In the genomic region with DNA sequence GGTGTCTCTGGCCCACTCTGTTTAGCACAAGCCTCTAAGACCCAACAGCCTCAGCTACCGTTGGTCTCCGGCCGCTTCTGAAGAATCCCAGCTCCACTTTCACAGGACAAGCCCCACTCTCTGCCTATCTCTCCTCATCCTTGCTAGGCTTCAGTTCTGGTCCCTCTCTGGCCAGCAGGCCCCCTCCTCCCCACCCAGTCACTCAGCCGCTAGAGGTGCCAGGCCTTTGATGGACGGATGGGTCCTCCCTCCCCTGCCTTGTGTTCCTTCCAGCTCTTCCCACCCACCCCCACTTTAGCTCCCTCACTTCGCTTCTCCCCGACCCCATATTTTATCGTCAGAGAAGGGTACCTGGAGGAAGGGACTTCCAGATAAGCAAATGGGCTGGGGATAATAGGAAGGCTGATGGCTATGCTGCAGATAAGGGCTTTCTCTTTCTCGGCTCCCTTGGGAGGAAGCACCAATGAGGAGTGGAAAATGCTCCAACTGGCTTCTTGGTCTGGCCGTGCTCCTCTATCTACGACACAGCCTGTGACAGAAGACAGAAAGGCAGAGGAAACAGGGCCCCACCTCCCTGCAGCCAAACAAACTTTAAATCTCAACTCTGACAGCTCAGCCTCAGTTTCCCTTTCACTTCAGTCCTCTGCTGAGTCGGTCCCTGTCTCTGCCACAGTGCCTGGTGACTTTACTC, we compare ENCODE assay signal across 9 mouse cellular contexts. TPM values are rescaled to one million over a fixed set of nuclear protein-coding genes. Genes with fewer than 3 reads are reported as not detected.
DNase-seq lines count a peak whose midpoint lies in the region; ATAC-seq and TF ChIP-seq lines count a peak whose summit lies in the region.
"Had no signal": no experiment of that assay in that cellular context is flagged by ENCODE, and none has a peak within 500 bp of the region (broad histone marks: within the 10 kb centered on the region; RNA-seq: fewer than 3 reads in every experiment).

No protein-coding gene starts in this region.

- H3K9ac ChIP-seq in midbrain, embryonic 11.5 days (ENCODE audit: low read length): no peak overlapping the region; the same call in 1 of the 2 replicates
- H3K9ac ChIP-seq: limb, embryonic 12.5 days had no signal

- no peaks in the 10 kb centered on the region for H3K27me3 ChIP-seq in midbrain, embryonic 11.5 days (ENCODE audit: control insufficient read depth, insufficient read depth, low read length)

- no peaks in the 10 kb centered on the region for H3K9me3 ChIP-seq in midbrain, embryonic 11.5 days (ENCODE audit: control insufficient read depth, low read length)
- H3K9me3 ChIP-seq: limb, embryonic 12.5 days had no signal

- peaks cover 4% of the 10 kb centered on the region for H3K36me3 ChIP-seq in midbrain, embryonic 11.5 days (ENCODE audit: control insufficient read depth, insufficient read depth, low read length)

- H3K4me2 ChIP-seq in midbrain, embryonic 11.5 days: peak overlapping the region; percentile 8; the same call in 1 of the 2 replicates
- H3K4me2 ChIP-seq: limb, embryonic 12.5 days had no signal

- peaks cover 3% of the 10 kb centered on the region; the same call in 1 of the 2 replicates for H3K4me1 ChIP-seq in midbrain, embryonic 11.5 days (ENCODE audit: control insufficient read depth, insufficient read depth, low read length)

- peak; percentile 45; the same call in 1 of the 2 replicates for ATAC-seq in midbrain, embryonic 11.5 days (ENCODE audit: low FRiP score)

- H3K27ac ChIP-seq in gastrocnemius, adult 2 months: no peak overlapping the region
- peak overlapping the region; percentile 35; the same call in 1 of the 2 replicates for H3K27ac ChIP-seq in midbrain, embryonic 11.5 days (ENCODE audit: low read depth, low read length)
- H3K27ac ChIP-seq: limb, embryonic 12.5 days had no signal

- DNase-seq in gastrocnemius, adult 2 months: no peak
- DNase-seq in gastrocnemius, adult 8-10 months (ENCODE audit: low spot score in 2 of 2): no peak
- peak; percentile 58 to 62 for DNase-seq in heart, adult 9 months (ENCODE audit: low spot score in 2 of 2)
- peak; percentile 36 to 45 for DNase-seq in kidney, adult 8-10 months
- no peak for DNase-seq in midbrain, embryonic 11.5 days (ENCODE audit: low spot score, missing footprints)
- DNase-seq in embryo, embryonic 10.5 days (ENCODE audit: low spot score): no peak
- no peak for DNase-seq in layer of hippocampus, postnatal 14 days (ENCODE audit: low spot score in 2 of 2)
- no peak for DNase-seq in layer of hippocampus, adult 18-20 months (ENCODE audit: low spot score in 2 of 2)

- no peak for TF ChIP-seq CTCF in gastrocnemius, adult 2 months (IDR thresholded peaks at IDR 0.05)

- peak overlapping the region; percentile 44 for H3K4me3 ChIP-seq in gastrocnemius, adult 2 months
- H3K4me3 ChIP-seq in midbrain, embryonic 11.5 days (ENCODE audit: low read depth, low read length): no peak overlapping the region
- H3K4me3 ChIP-seq: limb, embryonic 12.5 days had no signal

- 36% methylated on average over 12 of the region's 12 CpGs for WGBS in midbrain, embryonic 11.5 days

- intact Hi-C loops in gastrocnemius, adult 2 months (cut with DNase I): no loop called here

RNA-seq across cellular contexts. Expression of gene Dnajc5g, which starts 23.0 kb away (rescaled TPM):
- total RNA-seq in gastrocnemius, adult 2 months (2021): not detected
- total RNA-seq in gastrocnemius, adult 8-10 months (2022): not detected
- polyA plus RNA-seq in midbrain, embryonic 11.5 days (2014; fragmentation: Nextera tagmentation; extraction: Ambion mirVana): not detected in 2 replicates
- total RNA-seq in layer of hippocampus, postnatal 14 days (2021): not detected
- total RNA-seq in layer of hippocampus, adult 18-20 months (2021): not detected
- polyA plus RNA-seq: limb, embryonic 12.5 days had no signal

RNA-seq across cellular contexts. Expression of gene Slc30a3, which starts 25.0 kb away (rescaled TPM):
- total RNA-seq in gastrocnemius, adult 2 months (2021): not detected
- under 1 TPM in 2 of 4 experiments, not detected in 2; 0.18 to 0.24 TPM for total RNA-seq in gastrocnemius, adult 8-10 months (2022)
- polyA plus RNA-seq in midbrain, embryonic 11.5 days (2014; fragmentation: Nextera tagmentation; extraction: Ambion mirVana): 6.9 and 7.2 TPM in 2 replicates
- total RNA-seq in layer of hippocampus, postnatal 14 days (2021): 10 to 100 TPM; 56.9 to 61.1 TPM
- 10 to 100 TPM; 84.1 to 93.8 TPM for total RNA-seq in layer of hippocampus, adult 18-20 months (2021)

RNA-seq across cellular contexts. Expression of gene Cad, which starts 28.5 kb away (rescaled TPM):
- 10 to 100 TPM; 25.5 to 28.6 TPM for total RNA-seq in gastrocnemius, adult 2 months (2021)
- 10 to 100 TPM; 25.5 to 30.8 (median 27.9) TPM for total RNA-seq in gastrocnemius, adult 8-10 months (2022)
- 20.5 and 22.2 TPM in 2 replicates for polyA plus RNA-seq in midbrain, embryonic 11.5 days (2014; fragmentation: Nextera tagmentation; extraction: Ambion mirVana)
- 10 to 100 TPM; 15.6 to 17.5 TPM for total RNA-seq in layer of hippocampus, postnatal 14 days (2021)
- total RNA-seq in layer of hippocampus, adult 18-20 months (2021): 10 to 100 TPM; 20.0 to 20.9 TPM

RNA-seq across cellular contexts. Expression of gene Trim54, which starts 33.4 kb away (rescaled TPM):
- 100 to 1,000 TPM; 356 to 504 TPM for total RNA-seq in gastrocnemius, adult 2 months (2021)
- total RNA-seq in gastrocnemius, adult 8-10 months (2022): 100 to 1,000 TPM; 420 to 527 (median 441) TPM
- not detected in 2 replicates for polyA plus RNA-seq in midbrain, embryonic 11.5 days (2014; fragmentation: Nextera tagmentation; extraction: Ambion mirVana)
- total RNA-seq in layer of hippocampus, postnatal 14 days (2021): not detected
- not detected for total RNA-seq in layer of hippocampus, adult 18-20 months (2021)

RNA-seq across cellular contexts. Expression of gene Slc5a6, which starts 34.4 kb away (rescaled TPM):
- 1 to 10 TPM; 5.6 to 6.0 TPM for total RNA-seq in gastrocnemius, adult 2 months (2021)
- 1 to 10 TPM; 6.1 to 7.9 (median 6.7) TPM for total RNA-seq in gastrocnemius, adult 8-10 months (2022)
- polyA plus RNA-seq in midbrain, embryonic 11.5 days (2014; fragmentation: Nextera tagmentation; extraction: Ambion mirVana): 7.3 and 8.3 TPM in 2 replicates
- 10 to 100 TPM; 12.4 to 13.3 TPM for total RNA-seq in layer of hippocampus, postnatal 14 days (2021)
- 10 to 100 TPM; 14.9 to 17.6 TPM for total RNA-seq in layer of hippocampus, adult 18-20 months (2021)

Comparison
In these comparisons a context has a peak if more than half of its experiments do, and no peak if none do; other contexts are left out.
1. DNase-seq: peak in heart, adult 9 months (2 of 2) and kidney, adult 8-10 months (2 of 2); none in gastrocnemius, adult 2 months (single experiment), gastrocnemius, adult 8-10 months (0 of 2), midbrain, embryonic 11.5 days (single experiment), embryo, embryonic 10.5 days (single experiment), layer of hippocampus, postnatal 14 days (0 of 2) and layer of hippocampus, adult 18-20 months (0 of 2).
2. RNA of gene Slc30a3, which starts 25.0 kb away (total RNA-seq): 84.1 to 93.8 TPM in layer of hippocampus, adult 18-20 months and 56.9 to 61.1 TPM in layer of hippocampus, postnatal 14 days; not detected in gastrocnemius, adult 2 months and 0.18 to 0.24 TPM in gastrocnemius, adult 8-10 months; every median in the first group is over 10 times any median in the second.